Mouse (Mus musculus) kidney, adult 2 months (tissue): ENCODE results near the gene Elmo1.

Experiments used
- CTCF ChIP-seq: fragments of 200-500 bp; conservative IDR thresholded peaks from 2 replicates; pipeline ENCODE4 v1.5.1; 2011; ENCODE audit warnings: low read depth, mild to moderate bottlenecking, control low read depth, low read length, moderate library complexity, mixed read lengths; ENCODE audit not compliant: insufficient read depth, insufficient read length
- POLR2A ChIP-seq: fragments of 200-500 bp; IDR thresholded peaks from one replicate; pipeline ENCODE4 v1.6.1; 2011; ENCODE audit warnings: low read depth, low read length, control low read depth

- TF ChIP-seq CTCF: no peak
- no peak for TF ChIP-seq POLR2A
These were observed 59.9 kb downstream of the Elmo1 start for GRCm38 (mm10) chr13:20150130-20150835.
